Mouse (Mus musculus) gastrocnemius, postnatal 25 days (tissue): ENCODE results near the gene Tas1r2. TPM values are rescaled to one million over a fixed set of nuclear protein-coding genes. Genes with fewer than 3 reads are reported as not detected.

Experiments
- DNase-seq: peaks from one replicate; pipeline ENCODE4 v3.0.0; 2022
- microRNA-seq, 2 experiments: library from miRNA; unstranded; fragments of <30 nt; microRNA quantifications; one replicate each; pipeline ENCODE4 v1.2.0; 2021; ENCODE audit warnings: borderline replicate concordance in 2 of 2
- total RNA-seq, 2 experiments: library from RNA; stranded (reverse); gene quantifications; 1 replicate in 1 of 2; 2 replicates in 1 of 2; pipeline ENCODE4 v1.2.3; 2021

The Tas1r2 gene
- total RNA-seq, 2 experiments from 2014 or later: not detected

DNA sequence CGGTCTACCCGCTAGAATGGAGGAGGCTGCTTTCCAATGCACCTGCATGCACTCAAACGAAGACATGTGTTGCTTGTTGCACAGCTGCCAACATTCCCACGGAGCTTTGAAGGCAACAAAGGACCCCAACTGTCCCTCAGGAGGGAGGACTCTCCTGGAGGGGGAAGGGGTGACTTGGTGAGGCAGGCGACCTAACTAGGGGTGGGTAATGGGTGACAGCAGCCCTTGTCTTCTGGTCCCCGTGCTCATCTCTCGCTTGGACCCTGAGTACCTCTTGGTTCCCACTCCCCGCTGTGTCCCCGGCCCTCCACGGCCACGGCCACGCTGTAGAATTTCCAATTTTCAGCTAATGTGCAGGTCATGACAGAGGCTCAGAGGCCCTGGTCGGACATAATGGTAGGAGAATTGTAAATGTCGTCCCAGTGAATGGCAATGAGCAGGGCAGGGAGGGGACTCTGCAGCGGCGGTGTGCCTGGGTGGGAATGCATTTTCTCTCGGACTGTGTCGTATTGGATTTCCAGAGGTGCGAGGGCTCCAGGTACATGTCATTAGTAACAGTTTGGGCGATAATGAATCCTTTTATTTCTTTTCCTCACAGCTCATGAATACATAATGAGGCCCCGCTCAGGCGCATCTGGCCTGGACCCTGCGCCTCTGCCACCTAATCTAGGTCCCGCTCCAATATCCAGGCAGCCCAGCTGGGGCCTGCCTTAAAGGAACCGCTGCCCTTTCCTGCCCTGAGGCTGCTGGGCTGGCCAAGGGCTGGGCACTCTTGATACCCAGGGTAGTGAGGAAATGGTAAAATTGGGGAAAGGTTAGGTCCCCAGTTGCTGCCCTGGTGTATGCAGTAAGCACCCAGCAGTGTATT is 57.4 kb downstream of the Tas1r2 start:
- no peak for DNase-seq

DNA sequence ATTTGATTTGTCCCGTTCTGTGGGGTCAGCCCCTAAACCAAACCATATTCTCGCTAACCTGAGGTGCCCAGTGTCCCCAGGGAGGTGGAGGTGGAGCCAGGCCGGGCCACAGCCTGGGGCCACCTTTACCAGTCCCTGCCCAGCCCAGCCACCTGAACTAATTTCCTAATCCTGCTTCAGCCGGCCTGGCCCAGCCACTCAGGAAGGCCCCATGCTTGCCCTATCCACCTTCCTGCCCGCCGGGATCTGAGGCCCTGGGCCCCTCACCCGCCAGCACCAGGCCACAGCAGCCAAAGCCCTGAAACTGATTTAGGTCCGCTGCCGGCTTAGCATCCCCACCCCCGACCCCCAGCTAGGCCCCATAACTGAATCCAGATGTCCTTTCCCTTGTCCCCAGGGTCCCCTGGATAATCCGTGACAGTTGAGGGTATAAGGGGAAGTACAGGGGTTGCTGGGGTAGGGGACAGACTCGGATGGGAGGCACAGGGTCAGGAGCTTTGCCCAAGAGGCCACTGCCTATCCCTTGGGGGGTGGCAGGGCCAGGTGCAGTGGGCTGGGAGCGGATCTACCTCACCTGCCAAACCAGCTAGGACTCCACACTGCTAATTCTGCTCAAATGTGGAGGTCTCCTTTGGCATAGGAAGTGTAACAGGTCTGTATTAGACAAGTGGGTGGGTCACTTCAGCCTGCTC is 62.0 kb downstream of the Tas1r2 start:
- no peak for DNase-seq

DNA sequence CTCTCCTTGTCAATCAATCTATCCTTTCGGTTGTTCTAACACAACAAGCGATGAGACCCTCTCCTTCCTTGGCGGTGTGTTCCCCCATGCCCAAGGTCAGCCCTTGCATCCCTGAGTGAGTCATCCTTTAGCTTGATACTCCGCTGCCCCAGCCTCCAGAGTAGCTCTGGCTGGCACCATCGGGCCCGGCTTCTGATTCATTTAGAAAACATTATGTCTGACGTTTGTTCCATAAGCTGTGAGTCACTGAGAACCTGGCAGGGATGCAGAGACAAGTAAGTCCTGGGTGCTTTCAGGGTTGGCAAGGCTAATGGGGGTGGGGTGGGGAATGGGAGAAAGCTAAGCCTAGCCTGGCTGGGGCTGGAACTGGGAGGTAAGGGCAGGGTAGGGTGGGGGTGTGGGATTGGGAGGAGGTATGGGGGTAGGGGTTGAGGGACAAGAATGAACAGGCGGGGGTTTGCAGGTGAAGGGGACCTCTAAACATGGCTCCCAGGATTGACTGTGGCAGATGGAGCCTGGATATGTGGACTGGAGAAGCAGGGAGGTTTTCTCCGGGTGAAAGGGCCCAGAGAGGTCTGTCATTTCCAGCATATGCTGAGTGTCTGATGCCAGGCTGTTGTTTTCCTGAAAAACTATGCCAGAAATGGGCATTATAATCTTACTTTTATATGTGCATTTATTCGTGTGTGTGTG is 63.3 kb downstream of the Tas1r2 start:
- DNase-seq: no peak

DNA sequence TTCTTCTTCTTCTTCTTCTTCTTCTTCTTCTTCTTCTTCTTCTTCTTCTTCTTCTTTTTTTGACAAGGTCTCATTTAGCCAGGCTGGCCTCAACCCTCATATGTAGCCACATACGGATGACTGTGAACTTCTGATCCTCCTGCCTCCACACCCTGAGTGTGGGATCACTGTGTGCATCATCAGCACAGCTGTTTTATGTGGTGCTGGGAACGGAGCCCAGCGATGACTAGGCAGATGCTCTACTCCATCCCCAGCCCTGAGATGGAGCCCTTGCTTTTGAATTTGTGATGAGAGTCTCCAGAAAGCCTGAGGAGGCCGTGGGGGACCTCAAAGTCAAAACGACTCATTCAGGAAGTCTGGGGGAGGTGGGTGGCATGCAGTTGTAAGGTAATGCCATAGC is 65.6 kb downstream of the Tas1r2 start:
- DNase-seq: no peak

Small RNAs within 50 kb of the gene (microRNA-seq; reads per million reads assigned to microRNA genes)
- gene Mir7020: 0 to 0.26 reads per million in 2 experiments

Other genes starting within 250 kb of the Tas1r2 start
- gene Iffo2, start 123.0 kb upstream of the Tas1r2 start, total RNA-seq: 1 to 10 TPM; 2.2 to 2.7 TPM
- gene Gm21969, start 50.4 kb upstream of the Tas1r2 start, total RNA-seq: under 1 TPM in 1 of 2 experiments, not detected in 1; 0.08 TPM
- 10 to 100 TPM; 62.2 to 72.0 TPM for gene Aldh4a1, start 30.7 kb upstream of the Tas1r2 start, total RNA-seq
- gene Pax7, start 180.0 kb downstream of the Tas1r2 start, total RNA-seq: 1 to 10 TPM; 1.6 to 2.4 TPM